Mouse (Mus musculus) forebrain, embryonic 15.5 days (tissue): Measurements from ENCODE around the gene Arid4a. TPM values are rescaled to one million over a fixed set of nuclear protein-coding genes. Genes with fewer than 3 reads are reported as not detected.
A peak's percentile ranks its signal among the peaks of the same experiment; 100 is the strongest.

ENCODE experiments used
- ATAC-seq: fragments of 200-750 bp; cut with Nextera tagmentation; replicated peaks from 2 replicates; pipeline ENCODE4 v1.8.0; 2017; ENCODE audit warnings: mild to moderate bottlenecking, moderate TSS enrichment, moderate library complexity
- H3K27ac ChIP-seq: fragments of 300-500 bp; sonication (generic); replicated peaks from 2 replicates; pipeline ENCODE4 v1.5.1; 2015; ENCODE audit warnings: mild to moderate bottlenecking, inconsistent platforms
- H3K27me3 ChIP-seq: fragments of 300-500 bp; sonication (generic); 2 replicates; pipeline ENCODE4 v1.6.1; 2015; ENCODE audit warnings: inconsistent platforms
- H3K36me3 ChIP-seq: fragments of 300-500 bp; sonication (generic); 2 replicates; pipeline ENCODE4 v1.6.1; 2015; ENCODE audit warnings: mild to moderate bottlenecking, inconsistent platforms
- H3K4me1 ChIP-seq: fragments of 300-500 bp; sonication (generic); 2 replicates; pipeline ENCODE4 v1.6.1; 2015; ENCODE audit warnings: inconsistent platforms
- H3K4me2 ChIP-seq: fragments of 300-500 bp; sonication (generic); replicated peaks from 2 replicates; pipeline ENCODE4 v1.6.1; 2015; ENCODE audit warnings: mild to moderate bottlenecking, inconsistent platforms
- H3K4me3 ChIP-seq: fragments of 300-500 bp; sonication (generic); 2 replicates; pipeline ENCODE4 v1.5.1; 2015; ENCODE audit warnings: mild to moderate bottlenecking, inconsistent platforms
- H3K9ac ChIP-seq: fragments of 300-500 bp; sonication (generic); replicated peaks from 2 replicates; pipeline ENCODE4 v1.6.1; 2015; ENCODE audit warnings: mild to moderate bottlenecking, inconsistent platforms
- H3K9me3 ChIP-seq: fragments of 300-500 bp; sonication (generic); 2 replicates; pipeline ENCODE4 v1.6.1; 2016; ENCODE audit warnings: inconsistent platforms
- WGBS: fragments of 180-500 bp; shearing (Covaris S2); methylation state at CpG from one replicate; pipeline ENCODE4 v1.1.7; 2015; ENCODE audit warnings: mixed read lengths; 5-methylcytosine and 5-hydroxymethylcytosine counted together
- polyA plus RNA-seq: library from polyadenylated mRNA; unstranded; fragments of >200 nt; fragmentation: Nextera tagmentation; extraction: Ambion mirVana; gene quantifications from 2 replicates; pipeline ENCODE4 v1.2.1, GENCODE M21; 2015

Arid4a gene
- polyA plus RNA-seq, result 50.3 and 57.1 TPM in 2 replicates

- peak within 1 kb of the TSS; percentile 69 for H3K4me3 ChIP-seq
- under 1% methylated on average over 61 of the region's 61 CpGs for WGBS
- H3K9me3 ChIP-seq, result no peaks in the 10 kb centered on the region
- H3K9ac ChIP-seq, result peak within 1 kb of the TSS; percentile 84
- H3K27ac ChIP-seq, result peak within 1 kb of the TSS; percentile 97
- no peaks in the 10 kb centered on the region for H3K27me3 ChIP-seq
- H3K36me3 ChIP-seq, result peaks cover 20% of the 10 kb centered on the region
- peak; percentile 98 for ATAC-seq
- peaks cover 39% of the 10 kb centered on the region for H3K4me1 ChIP-seq
- peak within 1 kb of the TSS; percentile 86 for H3K4me2 ChIP-seq
Observed at GRCm38 (mm10) chr12:71015363-71016210, at the start of gene Arid4a. Gene Arid4a, plus strand, starts transcription at chr12:71015990.

- peaks cover 7% of the 10 kb centered on the region; the same call in 1 of the 2 replicates for H3K4me1 ChIP-seq
- H3K36me3 ChIP-seq, result peaks cover 14% of the 10 kb centered on the region
- ATAC-seq, result no peak
- H3K9me3 ChIP-seq, result no peaks in the 10 kb centered on the region
- peak overlapping the region; percentile 52 for H3K9ac ChIP-seq
- WGBS, result 44% methylated on average over 8 of the region's 8 CpGs
- peak overlapping the region; percentile 51 for H3K4me3 ChIP-seq
- H3K4me2 ChIP-seq, result peak overlapping the region; percentile 54
- peak overlapping the region; percentile 90 for H3K27ac ChIP-seq
- no peaks in the 10 kb centered on the region for H3K27me3 ChIP-seq
Observed at GRCm38 (mm10) chr12:70967581-70967980, 48.2 kb upstream of the Arid4a start.

DNA sequence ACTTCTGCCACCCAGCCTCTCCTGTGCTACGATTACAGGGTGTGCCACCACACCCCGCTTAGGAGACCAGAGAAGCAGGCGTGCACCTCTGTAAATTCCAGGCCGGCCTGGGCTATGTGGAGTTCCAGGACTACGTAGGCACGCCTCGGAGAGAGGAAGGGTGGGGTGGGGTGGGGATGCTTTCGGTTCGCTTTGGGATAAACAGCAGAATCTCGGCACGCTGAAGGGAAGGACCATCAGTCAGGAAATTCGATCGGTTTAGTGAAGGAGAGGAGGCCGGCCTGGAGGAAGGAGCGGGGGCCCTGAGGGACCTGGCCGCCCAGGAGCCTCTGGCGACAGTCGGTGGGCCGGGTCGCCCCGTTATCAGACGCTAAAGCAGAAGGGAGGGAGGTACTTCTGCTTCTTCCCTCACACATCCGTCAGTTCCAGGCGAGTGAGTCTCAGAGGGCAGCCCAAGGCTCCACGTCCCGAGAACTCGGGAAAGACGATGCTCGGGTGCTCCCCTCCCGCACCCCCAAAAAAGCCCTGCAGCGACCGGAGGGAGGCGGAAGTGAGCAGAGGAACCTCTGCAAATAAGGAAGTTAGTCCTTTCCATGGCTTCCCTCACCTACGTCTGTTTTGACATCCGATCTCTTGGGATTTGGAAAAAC, 47.5 kb upstream of the Arid4a start:
- peak overlapping the region; percentile 54 for H3K4me2 ChIP-seq
- peaks cover 7% of the 10 kb centered on the region; the same call in 1 of the 2 replicates for H3K4me1 ChIP-seq
- H3K9ac ChIP-seq, result peak overlapping the region; percentile 52
- peaks cover 9% of the 10 kb centered on the region for H3K36me3 ChIP-seq
- ATAC-seq, result peak; percentile 84
- H3K27me3 ChIP-seq, result no peaks in the 10 kb centered on the region
- under 1% methylated on average over 35 of the region's 35 CpGs for WGBS
- H3K9me3 ChIP-seq, result no peaks in the 10 kb centered on the region
- peak overlapping the region; percentile 51 for H3K4me3 ChIP-seq
- H3K27ac ChIP-seq, result peak overlapping the region; percentile 90

DNA sequence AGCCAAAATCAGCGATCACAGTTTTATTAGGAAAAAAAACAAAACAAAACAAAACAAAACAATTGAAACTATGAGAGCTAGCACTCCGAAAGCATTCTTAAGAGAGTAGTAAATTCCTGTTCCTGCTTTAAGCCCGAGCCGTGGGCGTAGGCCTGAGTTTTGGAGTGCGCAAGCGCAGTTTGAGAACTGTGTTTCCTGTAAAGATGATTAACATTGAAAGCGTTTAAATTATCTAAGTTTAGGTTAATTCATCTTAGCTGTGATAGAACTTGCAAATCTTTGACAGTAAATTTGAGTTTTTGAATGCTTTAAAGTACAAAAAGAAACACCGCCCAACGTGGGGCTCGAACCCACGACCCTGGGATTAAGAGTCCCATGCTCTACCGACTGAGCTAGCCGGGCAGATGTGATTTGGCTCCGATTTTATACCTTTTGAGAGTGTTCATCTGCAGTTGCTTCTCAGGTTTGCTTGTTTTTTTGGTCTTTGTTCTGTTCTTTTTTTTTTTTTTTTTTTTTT, 46.9 kb upstream of the Arid4a start:
- Histone ChIP-seq H3K9me3 (no peaks in the 10 kb centered on the region), H3K4me2 (peak overlapping the region; percentile 54), H3K4me1 (peaks cover 7% of the 10 kb centered on the region; the same call in 1 of the 2 replicates), H3K9ac (peak overlapping the region; percentile 52), H3K27me3 (no peaks in the 10 kb centered on the region), H3K4me3 (peak overlapping the region; percentile 51), H3K36me3 (peaks cover 3% of the 10 kb centered on the region; the same call in 1 of the 2 replicates), H3K27ac (peak overlapping the region; percentile 90)
- ATAC-seq, result peak; percentile 65
- WGBS, result 1% methylated on average over 15 of the region's 15 CpGs

DNA sequence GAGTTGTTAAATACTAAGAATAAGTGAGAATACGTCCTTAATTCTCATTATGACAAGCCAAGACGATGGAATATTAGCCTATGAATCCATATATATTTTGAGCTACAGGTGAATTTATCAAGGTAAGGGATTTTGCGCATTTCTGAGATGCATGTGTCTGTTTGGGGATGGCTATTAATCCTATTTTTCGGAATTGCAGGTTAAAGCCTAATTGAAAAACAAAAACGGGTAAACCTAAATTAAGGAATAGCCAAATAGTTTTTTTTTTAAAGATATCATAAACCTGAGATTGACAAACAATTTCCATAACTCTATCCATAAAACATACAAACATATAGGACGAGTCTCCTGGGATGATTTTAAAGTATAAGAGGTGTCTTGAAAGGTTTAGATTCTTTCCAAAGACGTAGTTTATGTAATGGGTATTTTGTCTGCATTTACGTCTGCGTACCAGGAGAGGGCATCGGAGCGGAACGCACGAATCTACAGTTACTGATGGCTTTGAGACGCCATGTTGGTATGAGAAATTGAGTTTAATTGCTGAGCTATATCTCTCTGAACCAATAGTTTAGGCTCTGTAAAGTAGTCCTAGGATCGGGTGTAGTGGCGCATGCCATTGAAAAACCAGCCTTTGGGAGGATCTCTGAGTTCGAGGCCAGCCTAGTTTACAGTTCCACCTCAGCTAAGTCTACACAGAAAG, 46.2 kb upstream of the Arid4a start:
- ATAC-seq, result no peak
- peaks cover 7% of the 10 kb centered on the region; the same call in 1 of the 2 replicates for H3K4me1 ChIP-seq
- H3K27ac ChIP-seq, result peak overlapping the region; percentile 64
- no peaks in the 10 kb centered on the region for H3K9me3 ChIP-seq
- H3K27me3 ChIP-seq, result no peaks in the 10 kb centered on the region
- peak overlapping the region; percentile 39 for H3K4me3 ChIP-seq
- 4% methylated on average over 17 of the region's 17 CpGs for WGBS
- 0 out of 2 replicates have a peak, but pooled peaks cover under 1% of the 10 kb centered on the region for H3K36me3 ChIP-seq
- peak overlapping the region; percentile 41 for H3K4me2 ChIP-seq
- H3K9ac ChIP-seq, result no peak overlapping the region; the same call in 1 of the 2 replicates

DNA sequence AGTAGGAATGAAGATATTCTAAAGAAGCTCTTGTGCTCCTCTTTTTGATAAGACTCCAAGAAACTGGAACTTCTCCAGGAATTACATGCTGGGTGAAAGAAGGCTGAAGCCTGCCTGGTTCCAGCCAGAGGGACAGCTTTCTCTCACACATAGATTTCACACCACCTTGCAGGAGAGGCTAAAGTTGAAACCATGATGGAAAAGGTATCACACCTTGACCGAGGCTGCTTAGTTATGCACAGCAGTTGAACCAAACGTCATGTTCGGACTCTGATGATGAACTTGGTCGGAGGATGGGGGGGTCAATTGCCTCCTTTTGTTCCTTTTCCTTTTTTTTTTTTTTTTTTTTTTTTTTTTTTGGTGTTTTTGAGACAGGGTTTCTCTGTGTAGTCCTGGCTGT, 42.0 kb upstream of the Arid4a start:
- no peak overlapping the region for H3K4me2 ChIP-seq
- peaks cover 15% of the 10 kb centered on the region for H3K4me1 ChIP-seq
- ATAC-seq, result no peak
- 92% methylated on average over 4 of the region's 4 CpGs for WGBS
- H3K36me3 ChIP-seq, result no peaks in the 10 kb centered on the region
- no peaks in the 10 kb centered on the region for H3K9me3 ChIP-seq
- peak overlapping the region; percentile 97; the same call in 1 of the 2 replicates for H3K27ac ChIP-seq
- H3K27me3 ChIP-seq, result no peaks in the 10 kb centered on the region
- H3K4me3 ChIP-seq, result 0 out of 2 replicates have a peak overlapping the region, but pooled peaks have one; percentile 100
- no peak overlapping the region for H3K9ac ChIP-seq

DNA sequence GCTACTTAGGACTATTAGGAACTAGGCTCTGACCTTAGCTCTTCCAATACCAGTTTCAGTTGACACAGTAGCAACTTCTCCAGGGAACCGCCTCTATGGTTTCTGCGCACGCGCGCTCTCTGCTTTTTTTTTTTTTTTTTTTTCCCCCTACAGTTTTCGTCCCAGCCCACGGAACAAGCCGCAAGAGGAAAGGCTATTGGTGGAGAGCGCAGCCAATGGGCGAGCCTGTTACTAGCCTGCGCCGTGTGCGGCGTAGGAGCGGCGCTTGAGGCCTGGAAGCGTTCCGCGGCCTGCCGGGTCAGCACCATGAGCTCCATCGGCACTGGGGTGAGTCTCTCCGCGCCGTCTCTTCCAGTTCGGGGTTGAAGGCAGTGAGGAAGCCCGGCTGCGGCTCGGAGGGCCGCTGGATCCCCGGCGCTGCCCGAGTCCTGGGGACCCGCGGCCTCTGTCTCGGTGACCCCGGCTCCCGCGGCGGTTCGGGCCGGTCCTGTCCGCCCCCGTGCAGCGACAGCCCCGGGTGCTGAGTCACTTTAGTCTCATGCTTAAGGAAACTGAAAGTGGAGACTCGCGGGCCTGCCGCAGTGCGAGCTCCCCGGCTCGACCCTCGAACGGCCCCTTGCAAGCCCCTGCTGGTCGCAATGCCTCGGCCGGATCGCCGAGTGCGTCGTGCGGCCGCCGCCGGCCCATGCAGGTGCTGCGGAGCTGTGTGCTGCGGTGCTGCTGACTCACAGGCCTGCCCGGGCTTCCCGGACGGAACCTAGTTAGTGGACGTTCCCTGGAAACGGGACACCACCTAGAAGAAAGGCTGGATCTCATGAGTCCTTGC, 41.1 kb upstream of the Arid4a start, which contains the start of gene Psma3:
Gene Psma3, plus strand, starts transcription at position 181 of the 826 bp plus-strand sequence.
- Histone ChIP-seq H3K9ac (peak within 1 kb of the TSS; percentile 99), H3K9me3 (no peaks in the 10 kb centered on the region), H3K4me2 (peak within 1 kb of the TSS; percentile 70), H3K4me1 (peaks cover 15% of the 10 kb centered on the region), H3K27ac (peak within 1 kb of the TSS; percentile 97), H3K27me3 (no peaks in the 10 kb centered on the region), H3K36me3 (peaks cover 3% of the 10 kb centered on the region; the same call in 1 of the 2 replicates), H3K4me3 (peak within 1 kb of the TSS; percentile 100)
- peak; percentile 99 for ATAC-seq
- under 1% methylated on average over 71 of the region's 71 CpGs for WGBS

GRCm38 (mm10) chr12:70975406-70975805, 40.4 kb upstream of the Arid4a start:
- Histone ChIP-seq H3K27me3 (no peaks in the 10 kb centered on the region), H3K36me3 (peaks cover 9% of the 10 kb centered on the region), H3K9me3 (no peaks in the 10 kb centered on the region), H3K27ac (peak overlapping the region; percentile 97), H3K4me2 (peak overlapping the region; percentile 70), H3K4me1 (peaks cover 15% of the 10 kb centered on the region), H3K9ac (peak overlapping the region; percentile 99), H3K4me3 (peak overlapping the region; percentile 100)
- 29% methylated on average over 10 of the region's 10 CpGs for WGBS
- no peak for ATAC-seq

DNA sequence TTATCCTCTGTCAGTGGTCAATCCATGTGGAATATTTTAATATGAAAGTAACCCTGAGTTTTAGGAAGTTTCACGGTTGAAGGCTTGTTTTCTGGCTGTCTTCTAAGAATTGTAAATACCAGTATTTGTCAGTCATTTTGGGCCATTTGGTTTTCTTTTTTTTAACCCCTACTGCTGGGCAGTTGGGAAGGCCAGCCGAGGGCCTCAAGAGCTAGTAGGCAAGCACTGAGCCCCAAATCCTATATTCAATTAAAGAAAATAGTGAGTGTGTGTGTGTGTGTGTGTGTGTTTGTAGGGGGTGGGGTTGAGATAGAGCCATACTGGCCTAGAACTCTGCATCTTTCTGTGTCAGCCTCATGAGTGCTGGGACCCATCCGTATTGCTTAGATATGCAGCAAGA, 39.9 kb upstream of the Arid4a start:
- Histone ChIP-seq H3K4me3 (peak overlapping the region; percentile 100), H3K9me3 (no peaks in the 10 kb centered on the region), H3K4me1 (peaks cover 15% of the 10 kb centered on the region), H3K9ac (peak overlapping the region; percentile 99; the same call in 1 of the 2 replicates), H3K36me3 (peaks cover 9% of the 10 kb centered on the region), H3K27me3 (no peaks in the 10 kb centered on the region), H3K4me2 (peak overlapping the region; percentile 70), H3K27ac (no peak overlapping the region)
- 78% methylated on average over 3 of the region's 3 CpGs for WGBS
- no peak for ATAC-seq

DNA sequence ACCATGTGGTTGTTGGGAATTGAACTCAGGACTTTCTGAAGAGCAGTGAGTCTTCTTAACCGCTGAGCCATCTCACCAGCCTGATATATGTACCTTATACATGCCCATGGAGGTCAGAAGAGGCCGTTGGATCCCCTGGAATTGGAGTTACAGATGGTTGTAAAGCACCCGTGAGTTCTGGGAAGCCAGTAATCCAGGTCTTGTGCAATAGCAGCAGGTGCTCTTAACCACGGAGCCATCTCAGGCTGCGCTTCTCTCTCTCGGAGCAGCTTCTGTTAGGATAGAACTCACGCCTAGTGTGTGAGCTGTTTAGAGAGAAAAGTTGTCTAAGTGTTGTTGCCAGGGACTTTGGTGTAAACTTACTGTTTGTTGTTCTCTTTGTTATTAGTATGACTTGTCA, 37.4 kb upstream of the Arid4a start:
- 90% methylated on average over 7 of the region's 7 CpGs for WGBS
- ATAC-seq, result no peak
- H3K4me2 ChIP-seq, result no peak overlapping the region

More for the DNA sequence above, 37.4 kb upstream of the Arid4a start:
- Histone ChIP-seq H3K27me3 (no peaks in the 10 kb centered on the region), H3K27ac (no peak overlapping the region), H3K36me3 (peaks cover 20% of the 10 kb centered on the region), H3K4me3 (no peak overlapping the region), H3K9ac (no peak overlapping the region), H3K9me3 (no peaks in the 10 kb centered on the region), H3K4me1 (peaks cover 15% of the 10 kb centered on the region)
